Mouse (Mus musculus) CH12.LX (cell line): ENCODE data around the gene Zfp628. TPM values are rescaled to one million over a fixed set of nuclear protein-coding genes. Genes with fewer than 3 reads are reported as not detected.

Experiments used
- DNase-seq: peaks from one replicate; pipeline ENCODE4 v3.0.0-alpha.2; 2013; ENCODE audit errors: extremely low read depth
- H3K27ac ChIP-seq: 2 replicates; pipeline ENCODE4 v1.5.1; 2012; ENCODE audit warnings: low read depth, mild to moderate bottlenecking, control low read depth, moderate library complexity; ENCODE audit not compliant: insufficient read depth
- H3K27me3 ChIP-seq: replicated peaks from 2 replicates; pipeline ENCODE3; 2012; ENCODE audit warnings: inconsistent platforms
- H3K36me3 ChIP-seq, 2 experiments: replicated peaks in 1 of 2; 2 replicates each; pipeline versions ENCODE3 to v1.6.1; 2012; ENCODE audit warnings: inconsistent platforms in 1 of 2, low read length in 1 of 2, mild to moderate bottlenecking in 1 of 2, mixed read lengths in 1 of 2, moderate library complexity in 1 of 2; ENCODE audit not compliant: control insufficient read depth in 1 of 2, insufficient read depth in 1 of 2
- H3K4me1 ChIP-seq, 2 experiments: 2 replicates each; pipeline ENCODE4 v1.6.1; 2012; ENCODE audit warnings: inconsistent platforms in 1 of 2, moderate library complexity in 1 of 2; ENCODE audit not compliant: insufficient read depth in 2 of 2, control insufficient read depth in 1 of 2
- H3K4me2 ChIP-seq: 2 replicates; pipeline ENCODE4 v1.6.1; 2012; ENCODE audit warnings: low read depth, mild to moderate bottlenecking, control low read depth; ENCODE audit not compliant: poor library complexity, insufficient read depth, severe bottlenecking
- H3K4me3 ChIP-seq, 3 experiments: fragments of 150-350 bp in 1 of 3; sonication (generic) in 1 of 3; replicated peaks in 1 of 3; 2 replicates each; pipeline versions ENCODE3 to v1.5.1; 2011 to 2012; ENCODE audit warnings: low read depth in 2 of 3, low read length in 2 of 3, mild to moderate bottlenecking in 2 of 3, moderate library complexity in 2 of 3, control low read depth in 1 of 3, improper control_type of control experiment in 1 of 3, inconsistent platforms in 1 of 3, mixed read lengths in 1 of 3; ENCODE audit not compliant: poor library complexity in 1 of 3
- H3K79me2 ChIP-seq: replicated peaks from 2 replicates; pipeline ENCODE4 v1.6.1; 2012; ENCODE audit warnings: mild to moderate bottlenecking, moderate library complexity; ENCODE audit not compliant: control insufficient read depth, poor library complexity, insufficient read depth, severe bottlenecking; ENCODE audit errors: extremely low read depth
- H3K9ac ChIP-seq: 2 replicates; pipeline ENCODE4 v1.6.1; 2012; ENCODE audit warnings: low read depth, mild to moderate bottlenecking, control low read depth, moderate library complexity; ENCODE audit not compliant: insufficient read depth
- H3K9me3 ChIP-seq: replicated peaks from 2 replicates; pipeline ENCODE3; 2012; ENCODE audit warnings: low read length, inconsistent platforms, mixed read lengths
- CTCF ChIP-seq, 2 experiments: IDR thresholded peaks in 1 of 2; conservative IDR thresholded peaks in 1 of 2; 2 replicates each; pipeline ENCODE4 v1.5.1; 2011 to 2012; ENCODE audit warnings: low read depth in 2 of 2, low read length in 2 of 2, improper control_type of control experiment in 1 of 2, inconsistent platforms in 1 of 2, mild to moderate bottlenecking in 1 of 2, moderate library complexity in 1 of 2
- EP300 ChIP-seq: IDR thresholded peaks from 2 replicates; pipeline ENCODE4 v1.6.1; 2011; ENCODE audit warnings: low read length, improper control_type of control experiment
- GABPA ChIP-seq: IDR thresholded peaks from 2 replicates; pipeline ENCODE4 v1.6.1; 2012; ENCODE audit warnings: low read depth, low read length, improper control_type of control experiment, inconsistent platforms; ENCODE audit not compliant: insufficient replicate concordance
- HCFC1 ChIP-seq: IDR thresholded peaks from 2 replicates; pipeline ENCODE4 v1.6.1; 2012; ENCODE audit warnings: low read depth, mild to moderate bottlenecking, inconsistent platforms, low read length, improper control_type of control experiment
- IRF4 ChIP-seq: IDR thresholded peaks from 2 replicates; pipeline ENCODE4 v1.6.1; 2014; ENCODE audit warnings: low read depth, mild to moderate bottlenecking, inconsistent platforms, low read length, improper control_type of control experiment
- JUN ChIP-seq: IDR thresholded peaks from 2 replicates; pipeline ENCODE4 v1.6.1; 2011; ENCODE audit warnings: low read depth, mild to moderate bottlenecking, low read length, improper control_type of control experiment, moderate library complexity; ENCODE audit not compliant: insufficient read depth
- JUND ChIP-seq: conservative IDR thresholded peaks from 2 replicates; pipeline ENCODE4 v1.6.1; 2011; ENCODE audit warnings: low read depth, low read length, improper control_type of control experiment
- KAT2A ChIP-seq: IDR thresholded peaks from 2 replicates; pipeline ENCODE4 v1.6.1; 2012; ENCODE audit warnings: low read length, improper control_type of control experiment, inconsistent platforms; ENCODE audit not compliant: insufficient replicate concordance
- MAZ ChIP-seq: IDR thresholded peaks from 2 replicates; pipeline ENCODE4 v1.6.1; 2012; ENCODE audit warnings: low read depth, mild to moderate bottlenecking, inconsistent platforms, low read length, improper control_type of control experiment, moderate library complexity
- MYC ChIP-seq: IDR thresholded peaks from 2 replicates; pipeline ENCODE4 v1.6.1; 2011; ENCODE audit warnings: low read depth, mild to moderate bottlenecking, improper control_type of control experiment, low read length
- NRF1 ChIP-seq: IDR thresholded peaks from 2 replicates; pipeline ENCODE4 v1.6.1; 2014; ENCODE audit warnings: low read depth, mild to moderate bottlenecking, inconsistent platforms, low read length, improper control_type of control experiment, moderate library complexity
- POLR2A ChIP-seq: IDR thresholded peaks from 2 replicates; pipeline ENCODE4 v1.6.1; 2011; ENCODE audit warnings: low read depth, mild to moderate bottlenecking, improper control_type of control experiment, low read length
- SMC3 ChIP-seq: IDR thresholded peaks from 2 replicates; pipeline ENCODE4 v1.6.1; 2011; ENCODE audit warnings: low read depth, low read length, improper control_type of control experiment
- TBP ChIP-seq: conservative IDR thresholded peaks from 2 replicates; pipeline ENCODE4 v1.6.1; 2011; ENCODE audit warnings: low read depth, low read length, improper control_type of control experiment
- TCF12 ChIP-seq: IDR thresholded peaks from 2 replicates; pipeline ENCODE4 v1.6.1; 2014; ENCODE audit warnings: low read depth, mild to moderate bottlenecking, inconsistent platforms, low read length, improper control_type of control experiment
- ZC3H11A ChIP-seq: IDR thresholded peaks from 2 replicates; pipeline ENCODE4 v1.6.1; 2012; ENCODE audit warnings: low read depth, mild to moderate bottlenecking, inconsistent platforms, low read length, improper control_type of control experiment
- ZKSCAN1 ChIP-seq: IDR thresholded peaks from 2 replicates; pipeline ENCODE4 v1.6.1; 2012; ENCODE audit warnings: low read depth, inconsistent platforms, low read length, improper control_type of control experiment, borderline replicate concordance
- ZNF384 ChIP-seq: IDR thresholded peaks from 2 replicates; pipeline ENCODE4 v1.6.1; 2012; ENCODE audit warnings: low read depth, low read length, improper control_type of control experiment, inconsistent platforms
- dilution Hi-C: fragments of 300-500 bp; cut with MboI; formaldehyde crosslinking; loops from 2 replicates; pipeline ENCODE4 v1.14.3; 2020; ENCODE audit warnings: low sequenced_read_pairs; ENCODE audit not compliant: extremely low pct_unique_long_range_greater_than_20kb, extremely low pct_ligation_motif_present
- in situ Hi-C: fragments of 300-500 bp; cut with MboI; formaldehyde crosslinking; loops from 3 replicates; pipeline ENCODE4 v1.14.3; 2019; ENCODE audit warnings: low sequenced_read_pairs, low pct_ligation_motif_present, low pct_unique_long_range_greater_than_20kb, mixed read lengths
- polyA plus RNA-seq: library from polyadenylated mRNA; unstranded; fragments of >175 nt; gene quantifications from 2 replicates; pipeline ENCODE4 v1.2.1, GENCODE M21; 2012; ENCODE audit warnings: low read depth; ENCODE audit not compliant: insufficient read length
- total RNA-seq, 2 experiments: library from RNA; depleted of rRNA; stranded (reverse); fragments of 300-350 nt in 1 of 2; fragments of >200 nt in 1 of 2; gene quantifications; 2 replicates each; pipeline ENCODE4 v1.2.3; 2012 to 2014

The Zfp628 gene
- total and polyA plus RNA-seq, 3 experiments, result 0.87 to 9.4 (median 2.2) TPM

DNA sequence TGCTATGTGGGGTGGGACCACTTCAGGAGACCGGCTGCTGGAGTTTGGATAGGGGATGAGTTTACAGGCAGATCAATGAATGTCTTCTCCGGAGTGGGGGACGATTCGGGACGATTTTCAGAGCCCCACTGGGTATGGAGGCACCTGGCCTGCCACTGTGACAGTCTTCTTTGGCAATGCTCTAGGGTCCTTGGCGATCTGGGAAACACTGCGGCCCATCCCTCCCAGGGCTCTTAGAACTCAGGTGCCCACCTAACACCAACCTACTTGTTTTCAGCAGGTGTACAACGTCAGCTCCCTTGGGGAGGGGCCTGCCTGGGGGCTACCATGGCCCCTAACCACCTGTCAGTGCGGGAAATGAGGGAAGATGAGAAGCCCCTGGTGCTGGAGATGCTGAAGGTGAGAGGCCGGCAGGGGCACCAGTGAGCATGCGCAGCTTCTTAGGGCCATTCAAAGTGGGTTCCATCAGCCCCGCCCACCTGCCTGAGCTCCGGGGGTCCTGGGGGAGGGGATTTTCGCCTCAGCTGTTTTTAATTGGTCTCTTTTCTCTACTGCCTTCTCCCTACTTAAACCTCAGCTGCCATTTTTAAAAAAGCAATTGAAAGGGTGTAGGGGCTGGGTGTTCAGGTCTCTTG is 8.0 kb downstream of the Zfp628 start:
- Histone ChIP-seq H3K27ac (no peak overlapping the region), H3K79me2 (no peaks in the 10 kb centered on the region), H3K9ac (no peak overlapping the region), H3K9me3 (no peaks in the 10 kb centered on the region), H3K27me3 (no peaks in the 10 kb centered on the region), H3K4me2 (no peak overlapping the region), H3K4me3 (no peak overlapping the region), H3K36me3 (peaks cover 26 to 38% of the 10 kb centered on the region in 2 experiments), H3K4me1 (peaks cover 5 to 23% of the 10 kb centered on the region in 2 experiments)
- in situ Hi-C loops (no loop called here), dilution Hi-C loops (no loop called here)
- DNase-seq, result no peak
- TF ChIP-seq EP300 (no peak), CTCF (conservative IDR thresholded peaks at IDR 0.05 in 1 of 2, IDR thresholded peaks at IDR 0.05 in 1 of 2; ENCODE audit: low read depth in 2 of 2, low read length in 2 of 2) (peak in 1 of 2 experiments; percentile 23; a peak in 2 of 4 replicates), NRF1 (peak; percentile 50)

DNA sequence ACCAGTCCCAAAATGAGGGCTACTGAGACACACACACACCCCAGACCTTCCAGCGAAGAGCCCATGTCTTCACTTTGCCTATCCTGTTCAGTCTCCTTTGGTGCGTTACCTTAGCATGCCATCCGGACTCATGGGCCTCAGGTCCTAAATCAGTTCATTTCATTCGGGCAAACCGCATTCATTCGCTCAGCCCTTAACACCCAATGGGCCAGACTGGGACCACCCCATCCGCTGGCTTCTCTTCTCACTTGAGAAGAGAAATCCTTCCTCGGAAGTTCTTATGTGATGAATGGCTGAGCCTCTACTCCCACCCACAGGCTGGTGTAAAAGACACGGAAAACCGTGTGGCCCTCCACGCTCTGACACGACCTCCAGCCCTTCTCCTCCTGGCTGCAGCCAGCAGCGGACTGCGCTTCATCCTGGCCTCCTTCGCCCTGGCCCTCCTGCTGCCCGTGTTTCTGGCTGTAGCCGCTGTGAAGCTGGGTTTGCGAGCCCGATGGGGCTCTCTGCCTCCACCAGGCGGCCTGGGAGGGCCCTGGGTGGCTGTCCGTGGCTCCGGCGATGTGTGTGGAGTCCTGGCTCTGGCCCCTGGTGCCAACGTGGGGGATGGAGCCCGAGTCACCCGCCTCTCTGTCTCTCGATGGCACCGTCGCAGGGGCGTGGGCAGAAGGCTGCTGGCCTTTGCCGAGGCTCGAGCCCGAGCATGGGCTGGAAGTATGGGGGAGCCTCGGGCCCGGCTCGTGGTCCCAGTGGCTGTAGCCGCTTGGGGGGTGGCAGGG is 8.8 kb downstream of the Zfp628 start:
- Histone ChIP-seq H3K36me3 (peaks cover 21 to 31% of the 10 kb centered on the region in 2 experiments), H3K9me3 (no peaks in the 10 kb centered on the region), H3K4me2 (no peak overlapping the region), H3K79me2 (no peaks in the 10 kb centered on the region), H3K4me3 (no peak overlapping the region), H3K9ac (no peak overlapping the region), H3K4me1 (peaks cover 5 to 23% of the 10 kb centered on the region in 2 experiments), H3K27ac (no peak overlapping the region), H3K27me3 (no peaks in the 10 kb centered on the region)
- TF ChIP-seq KAT2A (no peak), POLR2A (no peak), TCF12 (no peak), MAZ (no peak), HCFC1 (no peak), JUN (no peak), MYC (no peak), IRF4 (no peak), CTCF (conservative IDR thresholded peaks at IDR 0.05 in 1 of 2, IDR thresholded peaks at IDR 0.05 in 1 of 2; ENCODE audit: low read depth in 2 of 2, low read length in 2 of 2) (no peak), ZKSCAN1 (no peak), ZNF384 (no peak), TBP (no peak), JUND (no peak), GABPA (no peak), EP300 (no peak), ZC3H11A (no peak), SMC3 (no peak)
- in situ Hi-C loops (no loop called here), dilution Hi-C loops (no loop called here)
- DNase-seq, result no peak
